Mouse (Mus musculus) hindbrain, embryonic 16.5 days (tissue): ENCODE measurements at regions not wholly inside any gene's neighbourhood (a gene's known extent, or its start where the extent isn't known, plus 50 kb on each side); places are given as distances from the start of the nearest gene placed in this dataset.
A peak's percentile ranks its signal among the peaks of the same experiment; 100 is the strongest.

ENCODE experiments used
- ATAC-seq: fragments of 200-750 bp; cut with Nextera tagmentation; 2 replicates; pipeline ENCODE4 v1.8.0; 2017; ENCODE audit warnings: moderate TSS enrichment, moderate library complexity
- H3K27ac ChIP-seq: fragments of 300-500 bp; sonication (generic); 2 replicates; pipeline ENCODE4 v1.5.1; 2014; ENCODE audit warnings: low read depth, mild to moderate bottlenecking, control low read depth, low read length, moderate library complexity
- H3K27me3 ChIP-seq: fragments of 300-500 bp; sonication (generic); replicated peaks from 2 replicates; pipeline ENCODE4 v1.6.1; 2014; ENCODE audit warnings: low read length; ENCODE audit not compliant: control insufficient read depth, insufficient read depth
- H3K36me3 ChIP-seq: fragments of 300-500 bp; sonication (generic); 2 replicates; pipeline ENCODE4 v1.6.1; 2014; ENCODE audit warnings: mild to moderate bottlenecking, low read length, moderate library complexity, mixed read lengths; ENCODE audit not compliant: control insufficient read depth, insufficient read depth
- H3K4me1 ChIP-seq: fragments of 300-500 bp; sonication (generic); 2 replicates; pipeline ENCODE4 v1.6.1; 2014; ENCODE audit warnings: low read depth, low read length; ENCODE audit not compliant: control insufficient read depth, insufficient read depth
- H3K4me2 ChIP-seq: fragments of 300-500 bp; sonication (generic); 2 replicates; pipeline ENCODE4 v1.6.1; 2014; ENCODE audit warnings: mild to moderate bottlenecking, low read length, control low read depth, moderate library complexity
- H3K4me3 ChIP-seq: fragments of 300-500 bp; sonication (generic); 2 replicates; pipeline ENCODE4 v1.5.1; 2014; ENCODE audit warnings: mild to moderate bottlenecking, low read length, control low read depth, moderate library complexity
- H3K9ac ChIP-seq: fragments of 300-500 bp; sonication (generic); 2 replicates; pipeline ENCODE4 v1.6.1; 2014; ENCODE audit warnings: low read depth, mild to moderate bottlenecking, control low read depth, low read length, moderate library complexity
- H3K9me3 ChIP-seq: fragments of 300-500 bp; sonication (generic); 2 replicates; pipeline ENCODE4 v1.6.1; 2014; ENCODE audit warnings: mild to moderate bottlenecking, low read length, moderate library complexity; ENCODE audit not compliant: control insufficient read depth
- WGBS: fragments of 180-500 bp; shearing (Covaris S2); extraction: QIAGEN DNeasy Blood & Tissue Kit; methylation state at CpG from one replicate; pipeline ENCODE4 v1.1.7; 2014; 5-methylcytosine and 5-hydroxymethylcytosine counted together

- H3K4me3 ChIP-seq: no peak overlapping the region
- no peak overlapping the region for H3K9ac ChIP-seq
- H3K36me3 ChIP-seq: no peaks in the 10 kb centered on the region
- H3K27ac ChIP-seq: no peak overlapping the region
- peaks cover 7% of the 10 kb centered on the region for H3K4me1 ChIP-seq
- ATAC-seq: peak; percentile 19; the same call in 1 of the 2 replicates
- 42% methylated on average over 6 of the region's 6 CpGs for WGBS
- H3K4me2 ChIP-seq: no peak overlapping the region
- H3K9me3 ChIP-seq: no peaks in the 10 kb centered on the region
- no peaks in the 10 kb centered on the region for H3K27me3 ChIP-seq
Measured at GRCm38 (mm10) chr17:49177966-49178731, 246.0 kb downstream of the Lrfn2 start.

- Histone ChIP-seq H3K4me1 (peaks cover 7% of the 10 kb centered on the region), H3K9ac (no peak overlapping the region), H3K9me3 (no peaks in the 10 kb centered on the region), H3K4me2 (no peak overlapping the region), H3K27ac (no peak overlapping the region), H3K36me3 (no peaks in the 10 kb centered on the region), H3K27me3 (no peaks in the 10 kb centered on the region), H3K4me3 (no peak overlapping the region)
- 12% methylated on average over 4 of the region's 4 CpGs for WGBS
- no peak for ATAC-seq
Measured at GRCm38 (mm10) chr17:49182485-49182884, 245.7 kb upstream of the Mocs1 start.

- WGBS: 70% methylated on average over 3 of the region's 3 CpGs
- H3K4me1 ChIP-seq: peaks cover 7% of the 10 kb centered on the region
- no peaks in the 10 kb centered on the region for H3K36me3 ChIP-seq
- no peak overlapping the region for H3K27ac ChIP-seq
- no peak for ATAC-seq
- H3K4me3 ChIP-seq: no peak overlapping the region
- H3K9me3 ChIP-seq: no peaks in the 10 kb centered on the region
- H3K9ac ChIP-seq: no peak overlapping the region
- no peaks in the 10 kb centered on the region for H3K27me3 ChIP-seq
- H3K4me2 ChIP-seq: no peak overlapping the region
Measured at GRCm38 (mm10) chr17:49183917-49184316, 244.2 kb upstream of the Mocs1 start.

- ATAC-seq: 0 out of 2 replicates have a peak, but pooled peaks have one; percentile 17
- 42% methylated on average over 8 of the region's 8 CpGs for WGBS
- Histone ChIP-seq H3K27me3 (no peaks in the 10 kb centered on the region), H3K4me3 (no peak overlapping the region), H3K9me3 (no peaks in the 10 kb centered on the region), H3K4me1 (peaks cover 6% of the 10 kb centered on the region), H3K36me3 (no peaks in the 10 kb centered on the region), H3K27ac (no peak overlapping the region), H3K9ac (no peak overlapping the region), H3K4me2 (no peak overlapping the region)
Measured at GRCm38 (mm10) chr17:49185052-49185612, 243.0 kb upstream of the Mocs1 start.

DNA sequence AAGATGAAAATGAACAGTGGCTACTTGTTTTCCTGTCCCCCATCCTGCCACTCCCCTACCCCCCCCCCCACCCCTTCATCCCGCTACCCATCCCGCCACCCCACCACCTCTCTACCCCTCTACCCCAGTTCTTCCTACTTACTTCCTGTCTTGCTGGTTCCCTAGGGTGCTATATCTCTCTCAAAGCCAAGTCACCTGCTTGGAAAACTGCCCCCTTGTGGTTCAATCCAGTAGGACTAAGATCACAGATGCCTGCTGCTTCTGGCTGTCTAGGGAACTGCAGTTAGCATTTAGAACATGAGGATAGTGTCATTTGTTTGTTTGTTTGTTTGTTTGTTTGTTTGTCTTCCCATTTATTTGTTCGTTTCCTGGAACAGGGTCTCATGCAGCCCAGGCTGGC is 238.4 kb upstream of the Mocs1 start:
- no peak for ATAC-seq
- Histone ChIP-seq H3K9me3 (no peaks in the 10 kb centered on the region), H3K4me3 (no peak overlapping the region), H3K27me3 (no peaks in the 10 kb centered on the region), H3K4me2 (no peak overlapping the region), H3K27ac (no peak overlapping the region), H3K9ac (no peak overlapping the region), H3K4me1 (no peaks in the 10 kb centered on the region), H3K36me3 (no peaks in the 10 kb centered on the region)
- WGBS: 61% methylated on average over 3 of the region's 3 CpGs

DNA sequence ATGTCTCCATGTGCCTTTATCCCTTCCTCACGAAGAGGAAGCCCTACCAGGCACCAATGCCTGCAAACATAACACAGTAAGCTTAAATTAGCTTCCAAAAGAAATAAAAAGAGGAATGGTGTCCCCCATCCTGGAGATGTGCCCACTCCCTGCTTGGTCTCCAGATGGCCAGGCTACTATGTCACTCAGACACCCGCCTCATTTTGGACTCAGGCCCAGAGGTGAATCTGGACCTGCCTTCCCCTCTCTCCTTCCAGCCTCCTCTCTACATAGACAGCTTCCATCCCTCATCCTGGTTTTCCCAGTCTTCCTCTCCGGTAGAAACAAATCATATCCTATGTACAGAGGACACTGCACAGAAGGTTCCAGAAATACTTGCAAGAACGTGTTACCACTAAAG is 237.8 kb upstream of the Mocs1 start:
- H3K9ac ChIP-seq: no peak overlapping the region
- H3K27ac ChIP-seq: no peak overlapping the region
- peak; percentile 70 for ATAC-seq
- H3K4me3 ChIP-seq: no peak overlapping the region
- no peak overlapping the region for H3K4me2 ChIP-seq
- H3K9me3 ChIP-seq: no peaks in the 10 kb centered on the region
- no peaks in the 10 kb centered on the region for H3K36me3 ChIP-seq
- 70% methylated on average over 4 of the region's 4 CpGs for WGBS
- H3K4me1 ChIP-seq: no peaks in the 10 kb centered on the region
- no peaks in the 10 kb centered on the region for H3K27me3 ChIP-seq

- H3K36me3 ChIP-seq: no peaks in the 10 kb centered on the region
- H3K27ac ChIP-seq: no peak overlapping the region
- H3K4me2 ChIP-seq: no peak overlapping the region
- no peaks in the 10 kb centered on the region for H3K27me3 ChIP-seq
- H3K9ac ChIP-seq: no peak overlapping the region
- H3K4me3 ChIP-seq: no peak overlapping the region
- 67% methylated on average over 8 of the region's 8 CpGs for WGBS
- no peak for ATAC-seq
- H3K4me1 ChIP-seq: no peaks in the 10 kb centered on the region
- no peaks in the 10 kb centered on the region; the same call in 1 of the 2 replicates for H3K9me3 ChIP-seq
Measured at GRCm38 (mm10) chr17:49196046-49196684, 232.0 kb upstream of the Mocs1 start.

- H3K9me3 ChIP-seq: no peaks in the 10 kb centered on the region; the same call in 1 of the 2 replicates
- ATAC-seq: peak; percentile 72
- H3K4me3 ChIP-seq: no peak overlapping the region
- no peaks in the 10 kb centered on the region for H3K36me3 ChIP-seq
- H3K4me1 ChIP-seq: peaks cover 7% of the 10 kb centered on the region
- WGBS: 81% methylated on average over 3 of the region's 3 CpGs
- H3K9ac ChIP-seq: no peak overlapping the region
- no peaks in the 10 kb centered on the region for H3K27me3 ChIP-seq
- H3K27ac ChIP-seq: no peak overlapping the region
- no peak overlapping the region for H3K4me2 ChIP-seq
Measured at GRCm38 (mm10) chr17:49201495-49201894, 226.7 kb upstream of the Mocs1 start.

GRCm38 (mm10) chr17:49205095-49205494 is 223.1 kb upstream of the Mocs1 start:
- Histone ChIP-seq H3K9ac (no peak overlapping the region), H3K27ac (no peak overlapping the region), H3K4me1 (peaks cover 7% of the 10 kb centered on the region), H3K36me3 (no peaks in the 10 kb centered on the region), H3K4me2 (no peak overlapping the region), H3K4me3 (no peak overlapping the region), H3K9me3 (no peaks in the 10 kb centered on the region; the same call in 1 of the 2 replicates), H3K27me3 (no peaks in the 10 kb centered on the region)
- ATAC-seq: no peak
- 14% methylated on average over 5 of the region's 5 CpGs for WGBS
